Mouse (Mus musculus) thymus, postnatal 10 days (tissue): ENCODE results near the gene Lyzl6.

Experiments
- DNase-seq, 2 experiments: peaks; one replicate each; pipeline ENCODE4 v3.0.0; 2021; ENCODE audit warnings: low spot score in 2 of 2

The Lyzl6 gene

GRCm38 (mm10) chr11:103638790-103639189 lies at the start of gene Lyzl6:
Gene Lyzl6, minus strand, starts transcription at chr11:103638890.
- DNase-seq = no peak

DNA sequence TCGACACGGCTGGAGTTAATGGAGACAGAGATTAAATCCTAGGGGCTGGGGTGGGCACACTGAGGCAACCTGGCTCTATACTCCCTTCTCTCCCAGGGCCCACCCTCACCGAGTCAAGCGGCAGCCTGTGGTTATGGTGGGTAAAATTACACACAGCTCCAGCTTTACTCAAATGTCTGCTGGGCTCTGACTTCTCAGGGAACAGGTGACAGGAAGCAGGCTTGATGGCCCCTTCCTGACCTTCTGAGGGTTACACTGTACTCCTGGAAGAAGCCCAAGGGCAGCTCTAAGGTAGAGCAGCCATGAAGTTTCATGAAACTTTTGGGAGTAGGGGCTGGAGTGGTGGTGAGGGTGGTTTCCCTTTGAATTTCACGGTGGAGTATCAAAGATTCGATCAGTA lies 48.0 kb upstream of the Lyzl6 start:
- no peak for DNase-seq

GRCm38 (mm10) chr11:103685261-103685736 lies 46.6 kb upstream of the Lyzl6 start:
- DNase-seq = no peak

DNA sequence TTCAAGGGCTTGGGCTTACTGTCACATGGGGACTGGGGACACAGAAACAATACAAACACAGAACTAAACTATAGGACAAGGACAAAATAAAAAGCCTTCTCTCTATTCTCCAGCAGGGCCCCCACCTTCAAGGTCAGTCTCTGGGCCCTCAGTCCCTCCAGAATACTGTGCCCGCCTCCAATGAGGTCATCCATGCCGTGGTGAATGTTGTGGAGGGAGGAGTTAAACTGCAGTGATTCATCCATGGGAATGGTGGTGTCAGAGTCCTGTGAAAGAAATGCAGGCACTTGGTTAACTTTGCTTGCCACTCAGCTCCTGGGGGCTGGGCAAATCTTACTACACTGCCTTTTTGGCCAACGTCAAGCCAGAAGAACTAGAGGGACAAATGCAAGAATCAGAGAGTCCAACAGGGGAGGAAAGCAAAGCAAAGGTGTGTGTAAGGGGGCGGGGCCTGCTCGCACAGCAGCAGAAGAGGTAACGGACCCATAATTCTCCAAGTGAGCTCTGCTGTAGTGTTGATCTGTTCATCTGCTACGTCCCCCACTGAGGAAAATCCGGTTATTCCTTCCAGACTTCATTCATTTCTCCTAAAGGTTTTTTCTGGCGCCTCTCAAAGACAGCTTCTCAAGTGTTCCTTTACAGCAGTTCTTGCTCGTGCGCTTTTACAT lies 45.1 kb upstream of the Lyzl6 start:
- DNase-seq = no peak

DNA sequence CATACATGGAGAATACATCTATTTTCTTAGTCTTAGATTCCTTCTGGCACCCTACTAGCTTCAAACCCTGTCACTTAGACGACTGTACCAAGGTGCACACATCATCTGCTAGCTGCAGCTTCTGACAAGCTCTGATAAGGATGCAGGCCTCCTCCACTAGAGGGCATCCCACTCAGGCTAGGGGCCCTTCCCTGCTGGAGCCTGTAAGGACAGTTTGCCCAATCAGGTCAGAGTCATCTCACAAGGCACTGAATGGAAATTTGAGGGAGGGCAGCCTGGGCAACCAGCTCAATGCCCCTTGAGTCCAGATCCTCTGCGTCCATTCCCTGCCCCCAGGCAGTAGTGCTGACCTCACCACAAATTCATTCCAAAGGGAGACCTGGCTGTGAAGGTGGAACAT lies 38.4 kb upstream of the Lyzl6 start:
- DNase-seq = peak in 1 of 2 experiments; percentile 44

DNA sequence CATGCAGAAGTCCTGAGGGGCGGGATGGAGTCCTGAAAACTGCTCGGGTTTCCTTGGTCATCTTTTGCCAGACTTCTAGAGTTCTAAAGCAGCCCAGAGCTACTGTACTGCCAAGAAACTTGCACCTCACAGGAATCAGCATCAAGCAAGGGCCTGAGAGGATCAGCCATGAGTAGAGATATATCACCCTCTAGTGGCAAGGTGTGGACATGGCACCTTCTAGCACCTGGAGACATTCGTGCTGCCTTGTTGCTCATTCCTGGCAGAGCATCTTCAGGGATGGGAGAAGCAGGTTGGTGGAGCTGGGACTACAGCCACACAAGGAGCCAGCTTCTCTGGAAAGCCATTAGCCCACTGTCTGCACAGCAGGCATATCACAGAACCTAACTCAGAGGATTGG lies 36.9 kb upstream of the Lyzl6 start:
- DNase-seq = peak in 1 of 2 experiments; percentile 49

- DNase-seq = no peak
These were observed 28.3 kb upstream of the Lyzl6 start for GRCm38 (mm10) chr11:103666907-103667426.

DNA sequence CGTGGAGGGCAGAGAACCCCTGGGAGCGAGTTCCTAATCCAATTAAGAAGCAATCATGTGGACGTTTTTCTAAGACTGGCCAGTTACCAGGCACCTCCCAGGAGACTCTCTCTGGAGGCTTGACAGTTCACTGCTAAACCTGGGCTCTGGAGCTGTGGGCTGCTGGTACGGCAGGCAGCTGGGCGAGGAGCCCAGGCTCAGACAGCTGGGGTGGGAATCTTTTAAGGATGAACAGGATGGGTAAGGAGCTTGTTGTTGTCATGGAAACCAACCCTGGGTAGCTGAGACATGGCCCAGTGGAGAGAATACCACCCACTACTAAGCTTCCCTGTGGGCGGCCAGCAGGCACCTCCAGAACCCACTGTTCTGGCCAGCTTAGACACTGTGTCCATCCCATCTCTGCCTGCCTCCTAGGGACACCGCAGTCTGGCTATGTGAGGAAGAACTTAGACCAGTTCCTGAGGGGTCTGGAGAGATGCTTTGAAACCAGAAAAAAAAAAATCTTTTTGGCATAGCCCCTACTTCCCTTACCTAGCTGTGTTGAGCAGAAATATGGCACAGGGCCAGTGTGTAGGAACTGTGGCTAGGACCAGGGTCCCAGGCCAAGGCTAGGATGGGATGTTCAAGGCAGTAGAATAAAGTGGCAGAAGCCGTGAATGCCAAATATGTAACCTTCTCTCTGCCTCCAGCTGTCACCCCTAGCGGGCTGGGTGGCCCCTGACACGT lies 27.7 kb upstream of the Lyzl6 start:
- DNase-seq = no peak

DNA sequence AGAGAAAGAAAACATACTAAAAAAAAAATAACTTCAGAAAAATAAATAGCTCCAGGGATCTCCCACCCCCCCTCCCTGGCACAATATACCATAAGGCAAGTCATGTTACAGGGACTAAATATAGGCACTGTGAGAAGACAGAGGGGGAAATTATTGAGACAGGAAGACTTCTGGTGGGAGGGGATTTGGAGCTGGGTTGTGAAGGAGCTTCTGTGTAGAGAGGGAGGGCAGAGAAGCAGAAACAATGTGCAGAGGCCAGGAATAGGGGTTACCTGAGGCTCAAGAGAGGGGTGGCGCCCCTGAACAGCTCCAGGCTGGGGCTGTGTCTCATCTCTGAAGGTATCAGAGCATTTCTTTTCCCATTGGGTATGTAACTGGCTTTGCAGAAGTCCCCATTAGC lies 27.0 kb upstream of the Lyzl6 start:
- DNase-seq = no peak

GRCm38 (mm10) chr11:103663119-103663518 lies 24.4 kb upstream of the Lyzl6 start:
- no peak for DNase-seq

DNA sequence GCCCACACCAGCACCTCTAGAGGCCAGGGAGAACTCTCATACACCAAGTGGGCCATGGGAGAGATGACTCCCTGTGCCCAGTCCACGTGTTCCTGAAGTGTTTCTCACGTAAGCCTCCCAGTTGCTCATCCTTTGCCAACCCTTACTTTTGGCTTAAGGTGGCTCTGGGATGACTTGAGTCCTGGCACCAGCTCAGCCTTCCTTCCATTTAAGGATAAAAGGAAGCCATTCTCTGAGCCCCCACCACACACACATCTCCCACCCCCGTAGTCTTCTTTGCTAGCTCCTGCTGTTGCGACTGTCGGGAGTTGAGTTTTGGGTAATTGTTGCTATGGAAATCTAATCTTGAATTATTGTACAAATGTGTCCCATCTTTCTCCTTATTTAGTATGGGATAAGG lies 23.9 kb upstream of the Lyzl6 start:
- DNase-seq = no peak

DNA sequence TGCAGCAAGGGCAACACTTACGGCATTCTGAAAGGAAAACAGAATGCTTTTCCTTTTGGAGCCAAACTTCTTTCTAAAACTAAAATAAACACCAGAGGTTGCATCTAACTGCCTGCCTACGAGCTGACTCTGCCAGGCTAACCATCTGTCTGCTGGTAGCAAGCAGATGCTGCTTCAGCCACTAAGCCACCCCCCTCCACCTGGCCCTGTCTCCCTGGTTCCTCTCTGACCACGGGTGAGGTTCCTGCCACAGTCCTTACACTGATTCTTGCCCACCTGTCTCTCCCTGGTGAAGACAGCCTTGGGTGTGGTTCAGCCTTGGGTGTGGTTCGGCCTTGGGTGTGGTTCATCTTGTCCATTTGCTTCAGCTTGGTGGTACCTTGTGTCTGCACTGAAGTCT lies 23.2 kb upstream of the Lyzl6 start:
- no peak for DNase-seq

DNA sequence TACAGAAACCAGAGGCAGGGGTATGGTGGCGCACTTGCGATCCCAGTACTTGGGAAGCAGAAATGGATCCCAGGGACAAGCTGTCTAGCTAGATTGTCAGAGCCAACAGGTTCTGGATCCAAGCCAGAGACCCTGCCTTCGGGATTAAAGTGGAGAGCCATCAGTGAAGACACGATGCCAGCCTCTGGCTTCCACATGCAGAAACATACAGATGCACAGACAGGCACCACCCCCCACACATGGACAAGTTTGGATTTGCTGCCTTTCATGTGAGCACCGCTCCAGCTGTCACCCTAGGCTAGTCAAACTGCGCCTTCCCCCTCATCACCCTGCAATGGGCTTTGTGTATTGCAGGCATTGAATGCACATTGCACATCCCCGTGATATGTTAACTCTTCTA lies 19.5 kb upstream of the Lyzl6 start:
- no peak for DNase-seq

DNA sequence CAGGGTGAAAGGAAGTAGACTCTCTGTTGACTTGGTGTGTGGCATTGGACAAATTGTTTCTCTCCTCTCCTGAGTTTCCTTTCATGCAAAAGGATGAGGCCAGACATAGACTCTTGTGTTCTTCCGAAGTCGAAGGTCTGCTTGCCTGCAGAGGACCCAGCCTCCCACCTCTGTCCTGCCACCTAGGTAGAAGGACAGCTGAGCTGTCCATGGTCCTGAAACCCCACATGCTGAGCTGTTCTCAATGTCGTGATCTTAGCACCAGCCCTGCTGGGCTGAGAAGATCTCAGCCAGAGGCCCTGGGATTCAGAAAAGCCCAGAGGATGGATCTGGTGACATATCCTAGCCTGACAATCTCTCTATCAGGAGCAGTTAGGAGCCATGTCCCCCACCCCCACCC lies 17.8 kb upstream of the Lyzl6 start:
- DNase-seq = peak in 1 of 2 experiments; percentile 39

DNA sequence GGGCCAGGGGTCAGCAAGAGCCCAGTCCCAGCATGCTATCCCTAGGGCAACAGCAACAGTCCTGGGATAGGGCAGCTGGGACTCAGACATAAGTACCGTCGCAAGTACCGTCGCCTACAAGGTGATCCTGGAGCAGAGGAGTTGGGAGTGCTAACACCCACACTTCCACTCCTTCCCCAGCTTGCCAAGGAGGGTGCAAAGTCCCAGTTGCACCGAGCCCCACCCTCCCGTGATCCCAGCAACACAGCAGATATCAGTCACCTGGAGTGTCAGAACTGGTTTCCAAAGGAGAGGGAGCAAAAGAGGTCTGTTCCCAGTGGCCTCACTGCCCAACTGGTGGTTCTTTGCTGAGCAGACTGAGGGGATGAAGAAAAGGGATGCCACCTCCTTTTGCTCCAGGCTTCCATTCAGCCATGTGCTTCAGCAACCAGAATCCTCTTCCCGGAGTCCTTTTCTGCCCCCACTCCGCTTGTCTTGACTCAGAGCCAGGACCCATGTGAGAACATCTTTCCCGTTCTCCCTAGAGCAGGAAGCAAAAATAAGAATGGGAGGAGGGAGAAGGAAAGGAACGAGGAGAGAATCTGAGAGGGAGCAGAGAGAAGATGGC lies 14.8 kb upstream of the Lyzl6 start:
- no peak for DNase-seq

GRCm38 (mm10) chr11:103651426-103651825 lies 12.7 kb upstream of the Lyzl6 start:
- DNase-seq = no peak

- DNase-seq = no peak
These were observed 11.3 kb upstream of the Lyzl6 start for GRCm38 (mm10) chr11:103649983-103650493.

- no peak for DNase-seq
These were observed 10.8 kb upstream of the Lyzl6 start, which contains the start of gene Rprml for GRCm38 (mm10) chr11:103649301-103649982. Gene Rprml, plus strand, starts transcription at chr11:103649570.

DNA sequence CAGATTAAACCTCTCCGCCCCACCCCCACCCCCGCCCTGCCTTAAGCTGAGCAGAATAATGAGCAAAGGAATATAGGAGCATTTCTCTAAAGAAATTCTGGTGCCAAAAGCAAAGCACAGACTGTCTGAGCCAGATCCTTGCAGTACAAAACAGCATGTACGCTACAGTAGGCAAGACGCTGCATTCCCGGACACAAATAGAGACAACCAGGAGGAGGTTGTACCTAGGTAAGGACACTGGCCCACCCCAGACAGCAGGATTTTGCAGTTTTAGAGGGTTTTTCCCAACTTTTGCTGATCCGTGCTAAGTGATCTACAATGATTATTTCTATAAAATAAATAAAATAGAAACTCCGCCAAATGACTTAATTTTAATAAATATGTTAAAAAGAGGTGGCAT lies 10.0 kb upstream of the Lyzl6 start:
- no peak for DNase-seq

DNA sequence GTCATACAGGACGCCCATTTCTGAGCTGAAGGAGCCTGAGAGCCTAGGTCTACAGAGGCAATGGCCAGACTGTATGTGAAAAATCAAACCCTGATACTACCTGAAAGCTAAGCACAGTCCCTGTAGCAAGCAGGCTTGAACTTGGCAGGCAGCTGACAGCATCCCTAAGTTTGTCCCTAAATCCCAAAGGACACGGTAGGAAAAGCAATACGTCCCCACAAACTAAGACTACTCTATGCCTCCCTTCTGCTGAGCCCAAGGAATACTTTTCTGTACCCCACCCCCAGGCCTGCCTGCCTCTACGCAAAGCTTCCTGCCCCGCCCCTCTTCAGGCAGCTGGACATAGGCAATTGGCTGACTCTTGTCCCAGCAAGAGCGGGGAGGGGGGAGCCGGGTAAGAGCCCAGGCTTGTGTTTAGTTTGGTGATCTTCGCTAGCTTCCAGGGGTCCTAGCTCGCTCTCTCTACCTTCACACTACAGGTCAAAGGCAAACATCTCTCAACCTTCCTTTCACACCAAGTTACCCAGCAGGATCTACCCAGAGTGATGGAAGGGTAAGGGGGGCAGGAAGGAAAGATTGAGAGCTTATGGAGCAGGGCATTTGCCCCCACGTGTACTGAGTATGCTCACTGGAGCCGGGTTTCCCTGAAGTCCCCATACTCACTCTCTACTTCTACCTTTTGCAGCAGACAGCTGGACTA lies 9.4 kb upstream of the Lyzl6 start:
- DNase-seq = no peak

- no peak for DNase-seq
These were observed 7.6 kb upstream of the Lyzl6 start for GRCm38 (mm10) chr11:103646301-103646700.
